Mouse (Mus musculus): ENCODE results near the gene Homer1.

- TF ChIP-seq CTCF (IDR thresholded peaks at IDR 0.05; ENCODE audit: control insufficient read depth, insufficient read depth, insufficient read length), result no peak
- TF ChIP-seq CEBPB (IDR thresholded peaks at IDR 0.05; ENCODE audit: low read depth), result no peak
- no peak for TF ChIP-seq MYOG (IDR thresholded peaks at IDR 0.05; ENCODE audit: control insufficient read depth, extremely low read depth, insufficient read length)
- no peak for TF ChIP-seq USF1 (IDR thresholded peaks at IDR 0.05; ENCODE audit: low read depth)
- no peak for TF ChIP-seq FOSL1 (IDR thresholded peaks at IDR 0.05; ENCODE audit: insufficient read depth, low read length, poor library complexity, severe bottlenecking)
These were observed 14.9 kb downstream of the Homer1 start for GRCm38 (mm10) chr13:93314322-93314721.
